In genomic region chr16:91729066-91729482, GRCm38 (mm10) we compare ENCODE assay signal across 8 mouse cellular contexts. TPM values are rescaled to one million over a fixed set of nuclear protein-coding genes. Genes with fewer than 3 reads are reported as not detected.
A peak's percentile ranks its signal among the peaks of the same experiment; 100 is the strongest.
DNase-seq lines count a peak whose midpoint lies in the region; ATAC-seq and TF ChIP-seq lines count a peak whose summit lies in the region.

Gene Itsn1, plus strand, starts transcription at chr16:91729281.

- intact Hi-C loops in left cerebral cortex, adult 2 months (cut with DNase I): loop anchor here (2.0 to 10.0 kb wide), 3 partner anchors 188 to 576 kb away; partner anchors contain the start of gene Smim11

- H3K27ac ChIP-seq in hindbrain, embryonic 16.5 days (ENCODE audit: low read depth, low read length): peak within 1 kb of the TSS; percentile 96
- peak within 1 kb of the TSS; percentile 91 for H3K27ac ChIP-seq in left cerebral cortex, adult 2 months

- H3K9ac ChIP-seq in hindbrain, embryonic 16.5 days (ENCODE audit: low read depth, low read length): peak within 1 kb of the TSS; percentile 94

- peak within 1 kb of the TSS; percentile 64 for H3K4me2 ChIP-seq in hindbrain, embryonic 16.5 days (ENCODE audit: low read length)

- H3K4me1 ChIP-seq in hindbrain, embryonic 16.5 days (ENCODE audit: control insufficient read depth, insufficient read depth, low read depth, low read length): peaks cover 26% of the 10 kb centered on the region

- peak; percentile 95 for ATAC-seq in hindbrain, embryonic 16.5 days
- peak; percentile 72 for ATAC-seq in megakaryocyte, adult 5-6 weeks (ENCODE audit: poor library complexity, severe bottlenecking)

- DNase-seq in T-cell, adult 2 months (ENCODE audit: low spot score): peak; percentile 98
- peak; percentile 94 to 96 for DNase-seq in cerebellum, postnatal 4 days (ENCODE audit: low spot score in 2 of 2)
- peak; percentile 99 for DNase-seq in gastrocnemius, adult 18-20 months (ENCODE audit: low spot score)
- peak; percentile 97 to 98 for DNase-seq in left cerebral cortex, adult 2 months (ENCODE audit: extremely low spot score in 1 of 2, low spot score in 2 of 2)
- peak; percentile 94 to 97 for DNase-seq in right cerebral cortex, adult 2 months (ENCODE audit: low spot score in 2 of 2)
- DNase-seq in urinary bladder, postnatal 14 days (ENCODE audit: low spot score): peak; percentile 98

- peak within 1 kb of the TSS; percentile 94 for H3K4me3 ChIP-seq in hindbrain, embryonic 16.5 days (ENCODE audit: low read length)
- peak within 1 kb of the TSS; percentile 64 for H3K4me3 ChIP-seq in left cerebral cortex, adult 2 months

- TF ChIP-seq CTCF in left cerebral cortex, adult 2 months (IDR thresholded peaks at IDR 0.05): no peak; the same call in 1 of the 2 replicates

- H3K27me3 ChIP-seq in hindbrain, embryonic 16.5 days (replicated peaks; ENCODE audit: control insufficient read depth, insufficient read depth, low read length): no peaks in the 10 kb centered on the region

- WGBS in hindbrain, embryonic 16.5 days: under 1% methylated on average over 32 of the region's 33 CpGs

- no peaks in the 10 kb centered on the region for H3K9me3 ChIP-seq in hindbrain, embryonic 16.5 days (ENCODE audit: control insufficient read depth, low read length)

- no peaks in the 10 kb centered on the region for H3K36me3 ChIP-seq in hindbrain, embryonic 16.5 days (ENCODE audit: control insufficient read depth, insufficient read depth, low read length)

RNA-seq across cellular contexts. Expression of gene Itsn1, which starts in this region (rescaled TPM):
- total RNA-seq in gastrocnemius, adult 18-20 months (2021): 10 to 100 TPM; 62.8 to 63.5 TPM
- polyA plus RNA-seq in hindbrain, embryonic 16.5 days (2015; fragmentation: Nextera tagmentation; extraction: Ambion mirVana): 49.6 and 52.7 TPM in 2 replicates
- 100 to 1,000 TPM; 133 to 156 TPM for total RNA-seq in left cerebral cortex, adult 2 months (2021)
- total RNA-seq in megakaryocyte, adult 5-6 weeks (2015): 12.0 and 15.6 TPM in 2 replicates
- total RNA-seq in megakaryocyte, adult 5-6 weeks (2017): 12.5 and 24.2 TPM in 2 replicates

Comparison
In these comparisons a context has a peak if more than half of its experiments do, and no peak if none do; other contexts are left out.
1. Peak in every context shown above with its lines: DNase-seq, ATAC-seq, H3K4me3 ChIP-seq and H3K27ac ChIP-seq.